Mouse (Mus musculus) liver, postnatal 0 days (tissue): ENCODE measurements at regions not wholly inside any gene's neighbourhood (a gene's known extent, or its start where the extent isn't known, plus 50 kb on each side); places are given as distances from the start of the nearest gene placed in this dataset.

Source experiments
- CTCF ChIP-seq: sonication (generic); IDR thresholded peaks from 2 replicates; pipeline ENCODE4 v1.5.1; 2016; ENCODE audit warnings: antibody characterized with exemption, low read depth
- EP300 ChIP-seq: IDR thresholded peaks from 2 replicates; pipeline ENCODE4 v1.6.1; 2016; ENCODE audit warnings: antibody characterized with exemption, low read depth, mild to moderate bottlenecking

- no peak for TF ChIP-seq CTCF
- no peak for TF ChIP-seq EP300
Observed at GRCm38 (mm10) chr16:72175727-72176126, 132.4 kb upstream of the Robo1 start.
